Comparison of ENCODE assay signal across 38 mouse cellular contexts in genomic region chr14:54270413-54270812, GRCm38 (mm10). TPM values are rescaled to one million over a fixed set of nuclear protein-coding genes. Genes with fewer than 3 reads are reported as not detected.
"Had no signal": no experiment of that assay in that cellular context is flagged by ENCODE, and none has a peak within 500 bp of the region (broad histone marks: within the 10 kb centered on the region; RNA-seq: fewer than 3 reads in every experiment).

No protein-coding gene starts in this region.

- H3K27ac ChIP-seq: embryonic facial prominence, embryonic 10.5 days; embryonic facial prominence, embryonic 12.5 days; embryonic facial prominence, embryonic 13.5 days; embryonic facial prominence, embryonic 15.5 days; forebrain, embryonic 10.5 days; forebrain, embryonic 12.5 days; forebrain, embryonic 13.5 days; forebrain, embryonic 15.5 days; gastrocnemius, adult 2 months; heart, adult 2 months had no signal

- H3K4me1 ChIP-seq: embryonic facial prominence, embryonic 10.5 days; embryonic facial prominence, embryonic 12.5 days; embryonic facial prominence, embryonic 15.5 days; forebrain, embryonic 12.5 days; forebrain, embryonic 13.5 days; forebrain, embryonic 15.5 days had no signal

- H3K4me3 ChIP-seq: embryonic facial prominence, embryonic 10.5 days; embryonic facial prominence, embryonic 12.5 days; embryonic facial prominence, embryonic 13.5 days; embryonic facial prominence, embryonic 15.5 days; erythroblast, embryonic 14.5 days; forebrain, embryonic 10.5 days; forebrain, embryonic 12.5 days; forebrain, embryonic 13.5 days; forebrain, embryonic 15.5 days; gastrocnemius, adult 2 months; heart, adult 2 months had no signal

- H3K9me3 ChIP-seq: embryonic facial prominence, embryonic 10.5 days; embryonic facial prominence, embryonic 12.5 days; embryonic facial prominence, embryonic 13.5 days; embryonic facial prominence, embryonic 15.5 days; forebrain, embryonic 10.5 days; forebrain, embryonic 12.5 days; forebrain, embryonic 13.5 days; forebrain, embryonic 15.5 days had no signal

- H3K27me3 ChIP-seq: embryonic facial prominence, embryonic 12.5 days; embryonic facial prominence, embryonic 13.5 days; embryonic facial prominence, embryonic 15.5 days; forebrain, embryonic 12.5 days; forebrain, embryonic 13.5 days; forebrain, embryonic 15.5 days had no signal

- DNase-seq: cerebellum, adult 2 months; cerebellum, adult 8-10 months; cerebellum, adult 9-10 months; cerebellum, adult 9-11 months; cerebellum, postnatal 10 days; cerebellum, postnatal 14 days; cerebellum, postnatal 25 days; cerebellum, postnatal 36 days; embryo, embryonic 11 days; forebrain, postnatal 0 days; gastrocnemius, adult 2 months; gastrocnemius, postnatal 10 days; gastrocnemius, postnatal 14 days; gastrocnemius, postnatal 25 days; gastrocnemius, postnatal 36 days; heart, adult 18-20 months; heart, adult 2 months had no signal

RNA-seq across cellular contexts. Expression of gene Olfr49, which starts 14.3 kb away (rescaled TPM):
- total RNA-seq: common myeloid progenitor, adult 5-6 weeks; forebrain, postnatal 0 days; gastrocnemius, adult 18-20 months; gastrocnemius, adult 2 months; gastrocnemius, adult 8-10 months; gastrocnemius, postnatal 10 days; gastrocnemius, postnatal 14 days; gastrocnemius, postnatal 25 days; gastrocnemius, postnatal 36 days; gastrocnemius, postnatal 4 days; granulocyte monocyte progenitor cell, adult 5-6 weeks; heart, adult 18-20 months; heart, adult 2 months had no signal
- polyA plus RNA-seq: cerebellum, adult 2 months; cortical plate, adult 2 months; embryonic facial prominence, embryonic 10.5 days; embryonic facial prominence, embryonic 11.5 days; embryonic facial prominence, embryonic 12.5 days; embryonic facial prominence, embryonic 13.5 days; erythroblast, embryonic 14.5 days; forebrain, embryonic 10.5 days; forebrain, embryonic 11.5 days; forebrain, embryonic 12.5 days; forebrain, embryonic 13.5 days; forebrain, embryonic 14.5 days; forebrain, embryonic 15.5 days; forebrain, embryonic 16.5 days; forebrain, postnatal 0 days; frontal cortex, adult 2 months; gonadal fat pad, adult 2 months; heart, adult 2 months had no signal
